Mouse (Mus musculus) heart, postnatal 10 days (tissue): ENCODE measurements at regions not wholly inside any gene's neighbourhood (a gene's known extent, or its start where the extent isn't known, plus 50 kb on each side); places are given as distances from the start of the nearest gene placed in this dataset.

Experiments
- DNase-seq, 2 experiments: peaks; one replicate each; pipeline ENCODE4 v3.0.0; 2021
- intact Hi-C: fragments of 180-260 bp; cut with DNase I; formaldehyde crosslinking; loops from one replicate; pipeline ENCODE4 v1.15.1; 2025

GRCm38 (mm10) chr13:57221092-57221491, 325.3 kb upstream of the Trpc7 start:
- intact Hi-C loops: no loop called here
- DNase-seq: no peak

- no peak for DNase-seq
- intact Hi-C loops: no loop called here
These were observed 320.4 kb upstream of the Trpc7 start for GRCm38 (mm10) chr13:57216161-57216560.

- no peak for DNase-seq
These were observed 316.5 kb upstream of the Trpc7 start for GRCm38 (mm10) chr13:57212251-57212650.

GRCm38 (mm10) chr13:57191195-57191594, 295.4 kb upstream of the Trpc7 start:
- intact Hi-C loops: no loop called here

More at GRCm38 (mm10) chr13:57212251-57212650, 316.5 kb upstream of the Trpc7 start:
- intact Hi-C loops: no loop called here

GRCm38 (mm10) chr13:57189246-57189645, 293.5 kb upstream of the Trpc7 start:
- intact Hi-C loops: no loop called here
- no peak for DNase-seq

More at GRCm38 (mm10) chr13:57191195-57191594, 295.4 kb upstream of the Trpc7 start:
- DNase-seq: no peak

GRCm38 (mm10) chr13:57186168-57186567, 290.4 kb upstream of the Trpc7 start:
- intact Hi-C loops: no loop called here
- peak; percentile 68 to 75 for DNase-seq

GRCm38 (mm10) chr13:57170180-57170579, 274.4 kb upstream of the Trpc7 start:
- intact Hi-C loops: no loop called here

GRCm38 (mm10) chr13:57169621-57170020, 273.8 kb upstream of the Trpc7 start:
- intact Hi-C loops: no loop called here
- no peak for DNase-seq

More at GRCm38 (mm10) chr13:57170180-57170579, 274.4 kb upstream of the Trpc7 start:
- DNase-seq: no peak

GRCm38 (mm10) chr13:57165367-57165766, 269.6 kb upstream of the Trpc7 start:
- DNase-seq: no peak
- intact Hi-C loops: no loop called here

GRCm38 (mm10) chr13:57152787-57153186, 257.0 kb upstream of the Trpc7 start:
- no peak for DNase-seq
- intact Hi-C loops: no loop called here

- DNase-seq: no peak
- intact Hi-C loops: no loop called here
These were observed 251.8 kb upstream of the Trpc7 start for GRCm38 (mm10) chr13:57147623-57148022.

- DNase-seq: no peak
- intact Hi-C loops: no loop called here
These were observed 250.9 kb upstream of the Trpc7 start for GRCm38 (mm10) chr13:57146708-57147107.

GRCm38 (mm10) chr13:57145782-57146181, 250.0 kb upstream of the Trpc7 start:
- intact Hi-C loops: no loop called here
- DNase-seq: no peak

GRCm38 (mm10) chr13:57142851-57143250, 247.1 kb upstream of the Trpc7 start:
- intact Hi-C loops: no loop called here
- DNase-seq: no peak

- DNase-seq: no peak
- intact Hi-C loops: no loop called here
These were observed 246.6 kb upstream of the Trpc7 start for GRCm38 (mm10) chr13:57142441-57142840.

- no peak for DNase-seq
These were observed 220.1 kb upstream of the Trpc7 start for GRCm38 (mm10) chr13:57115936-57116335.

GRCm38 (mm10) chr13:57107956-57108355, 212.2 kb upstream of the Trpc7 start:
- intact Hi-C loops: loop anchor here (5.0 kb wide), 1 partner anchor 559 kb away; no protein-coding TSS in a partner anchor
- DNase-seq: no peak

More at GRCm38 (mm10) chr13:57115936-57116335, 220.1 kb upstream of the Trpc7 start:
- intact Hi-C loops: no loop called here

- intact Hi-C loops: no loop called here
- DNase-seq: no peak
These were observed 203.8 kb upstream of the Trpc7 start for GRCm38 (mm10) chr13:57099601-57100000.

- intact Hi-C loops: no loop called here
- no peak for DNase-seq
These were observed 196.1 kb upstream of the Trpc7 start for GRCm38 (mm10) chr13:57091886-57092285.

GRCm38 (mm10) chr13:57089381-57090075, 193.7 kb upstream of the Trpc7 start:
- intact Hi-C loops: no loop called here
- DNase-seq: no peak

GRCm38 (mm10) chr13:57087966-57088365, 192.2 kb upstream of the Trpc7 start:
- intact Hi-C loops: no loop called here
- no peak for DNase-seq

- intact Hi-C loops: no loop called here
- no peak for DNase-seq
These were observed 191.6 kb upstream of the Trpc7 start for GRCm38 (mm10) chr13:57087398-57087797.

GRCm38 (mm10) chr13:57083751-57084150, 188.0 kb upstream of the Trpc7 start:
- no peak for DNase-seq
- intact Hi-C loops: no loop called here
